Mouse (Mus musculus): Measurements from ENCODE around the gene Plekhg3.

DNA sequence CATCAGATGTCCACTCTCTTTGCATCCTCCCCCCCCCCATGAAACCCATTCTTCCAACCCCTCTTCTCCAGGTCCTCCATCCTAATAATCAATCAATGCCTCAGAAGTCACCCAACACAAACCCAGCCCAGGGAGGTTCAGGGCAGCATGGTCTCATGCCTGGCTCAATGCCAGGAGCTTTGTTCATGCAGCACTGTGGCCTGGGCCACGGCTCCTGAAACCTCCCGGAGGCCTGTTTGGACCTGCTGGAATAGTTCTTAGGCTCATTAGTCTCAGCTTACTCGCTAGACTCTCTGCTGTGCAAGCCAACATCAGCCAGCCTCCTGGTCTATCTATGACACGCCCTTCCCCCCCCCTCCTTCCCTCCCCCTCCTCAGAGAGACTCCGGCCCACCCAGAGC is 27.7 kb upstream of the Plekhg3 start:
- no peak for TF ChIP-seq CHD2 (IDR thresholded peaks at IDR 0.05; ENCODE audit: low read depth, low read length)
- no peak for TF ChIP-seq MAFK (IDR thresholded peaks at IDR 0.05; ENCODE audit: insufficient read depth, low read depth, low read length)
- TF ChIP-seq ZC3H11A (IDR thresholded peaks at IDR 0.05; ENCODE audit: borderline replicate concordance, low read depth, low read length), result no peak
- TF ChIP-seq HCFC1 (IDR thresholded peaks at IDR 0.05; ENCODE audit: borderline replicate concordance, insufficient read depth, low read length), result no peak
